Mouse (Mus musculus): Measurements from ENCODE around the gene Lta.

- TF ChIP-seq CTCF (conservative IDR thresholded peaks at IDR 0.05; ENCODE audit: low read length) (no peak), POU5F1 (IDR thresholded peaks at IDR 0.05; ENCODE audit: borderline replicate concordance, low read length) (no peak)
These were observed 224 bp upstream of the Lta start for GRCm38 (mm10) chr17:35205380-35205769.

Measured in E14TG2a.4 (cell line).